Mouse (Mus musculus) bone marrow macrophage, adult 2 months (primary cell): ENCODE measurements around the gene Tmpo.

Source experiments
- CTCF ChIP-seq: IDR thresholded peaks from 2 replicates; pipeline ENCODE4 v1.5.1; 2012; ENCODE audit warnings: low read depth, mild to moderate bottlenecking, low read length, moderate library complexity
- POLR2A ChIP-seq: IDR thresholded peaks from 2 replicates; pipeline ENCODE4 v1.6.1; 2012; ENCODE audit warnings: mild to moderate bottlenecking, low read depth, low read length, borderline replicate concordance

DNA sequence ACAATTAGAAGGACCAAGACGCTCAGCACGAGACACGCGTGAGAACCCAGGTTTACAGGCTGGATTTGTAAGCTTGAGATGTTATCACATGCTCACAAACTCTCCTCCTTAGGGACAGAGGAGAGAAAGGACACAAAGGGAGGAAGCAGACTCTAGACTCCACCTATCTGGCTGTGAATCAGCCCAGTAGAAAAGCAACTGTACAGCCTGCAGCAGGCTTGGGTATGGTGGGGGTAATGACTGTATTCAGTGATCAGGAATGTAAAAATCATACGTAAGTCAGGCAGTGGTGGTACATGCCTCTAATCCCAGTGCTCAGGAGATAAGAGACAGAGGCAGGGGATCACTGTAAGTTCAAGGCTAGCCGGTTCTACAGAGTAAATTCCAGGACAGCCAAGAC lies 24.8 kb downstream of the Tmpo start:
- no peak for TF ChIP-seq POLR2A
- no peak for TF ChIP-seq CTCF
